In genomic region chr4:101692892-101693291, GRCm38 (mm10) we compare ENCODE assay signal across 10 mouse cellular contexts. TPM values are rescaled to one million over a fixed set of nuclear protein-coding genes. Genes with fewer than 3 reads are reported as not detected.
DNase-seq lines count a peak whose midpoint lies in the region; ATAC-seq lines count a peak whose summit lies in the region.
"Had no signal": no experiment of that assay in that cellular context is flagged by ENCODE, and none has a peak within 500 bp of the region (broad histone marks: within the 10 kb centered on the region; RNA-seq: fewer than 3 reads in every experiment).

No protein-coding gene starts in this region.

- no peak overlapping the region for H3K4me2 ChIP-seq in kidney, embryonic 14.5 days (replicated peaks; ENCODE audit: low read depth, low read length)
- H3K4me2 ChIP-seq: forebrain, embryonic 12.5 days had no signal

- H3K36me3 ChIP-seq in kidney, embryonic 14.5 days (ENCODE audit: control insufficient read depth, insufficient read depth, low read length): no peaks in the 10 kb centered on the region
- H3K36me3 ChIP-seq: forebrain, embryonic 12.5 days had no signal

- ATAC-seq in kidney, embryonic 14.5 days (ENCODE audit: low FRiP score, low TSS enrichment): no peak

- H3K4me1 ChIP-seq in kidney, embryonic 14.5 days (ENCODE audit: control insufficient read depth, insufficient read depth, low read length): no peaks in the 10 kb centered on the region
- H3K4me1 ChIP-seq: forebrain, embryonic 12.5 days had no signal

- peak; percentile 27 to 62 for DNase-seq in kidney, postnatal 25 days
- DNase-seq in gastrocnemius, postnatal 36 days: peak; percentile 26 to 28
- peak; percentile 14 to 61 for DNase-seq in layer of hippocampus, postnatal 14 days (ENCODE audit: low spot score in 2 of 2)
- peak; percentile 71 for DNase-seq in lung, postnatal 36 days
- DNase-seq in embryo, embryonic 10.5 days (ENCODE audit: low spot score): no peak
- no peak for DNase-seq in thymus, postnatal 10 days (ENCODE audit: low spot score in 2 of 2)
- DNase-seq: embryo, embryonic 11 days had no signal

- H3K9me3 ChIP-seq in kidney, embryonic 14.5 days (ENCODE audit: control insufficient read depth, low read length): no peaks in the 10 kb centered on the region
- H3K9me3 ChIP-seq: forebrain, embryonic 12.5 days had no signal

- 76% methylated on average over 4 of the region's 4 CpGs for WGBS in kidney, embryonic 14.5 days

- intact Hi-C loops in gastrocnemius, postnatal 36 days (cut with DNase I): no loop called here

- H3K27me3 ChIP-seq in kidney, embryonic 14.5 days (ENCODE audit: control insufficient read depth, insufficient read depth, low read length): no peaks in the 10 kb centered on the region
- H3K27me3 ChIP-seq: forebrain, embryonic 12.5 days had no signal

- no peak overlapping the region for H3K27ac ChIP-seq in kidney, embryonic 14.5 days (ENCODE audit: low read depth, low read length)
- H3K27ac ChIP-seq: forebrain, embryonic 12.5 days had no signal

- H3K9ac ChIP-seq in kidney, embryonic 14.5 days (ENCODE audit: low read depth, low read length): no peak overlapping the region
- H3K9ac ChIP-seq: forebrain, embryonic 12.5 days had no signal

- no peak overlapping the region for H3K4me3 ChIP-seq in kidney, embryonic 14.5 days (ENCODE audit: low read length)
- H3K4me3 ChIP-seq: forebrain, embryonic 12.5 days; myocyte had no signal

RNA-seq across cellular contexts. Expression of gene Lepr, which starts 24.3 kb away (rescaled TPM):
- 1.3 and 3.7 TPM in 2 replicates for polyA plus RNA-seq in kidney, embryonic 14.5 days (2014; fragmentation: Nextera tagmentation; extraction: Ambion mirVana)
- 1 to 10 TPM; 1.6 to 2.2 TPM for total RNA-seq in gastrocnemius, postnatal 36 days (2021)
- 1 to 10 TPM; 2.4 to 5.0 TPM for total RNA-seq in layer of hippocampus, postnatal 14 days (2021)

RNA-seq across cellular contexts. Expression of gene Leprot, which starts 45.4 kb away (rescaled TPM):
- 71.4 and 84.2 TPM in 2 replicates for polyA plus RNA-seq in kidney, embryonic 14.5 days (2014; fragmentation: Nextera tagmentation; extraction: Ambion mirVana)
- 1 to 10 TPM; 8.1 TPM for total RNA-seq in gastrocnemius, postnatal 36 days (2021)
- 10 to 100 TPM; 28.1 to 33.2 TPM for total RNA-seq in layer of hippocampus, postnatal 14 days (2021)

Comparison
In these comparisons a context has a peak if more than half of its experiments do, and no peak if none do; other contexts are left out.
1. DNase-seq: peak in kidney, postnatal 25 days (2 of 2), gastrocnemius, postnatal 36 days (2 of 2), layer of hippocampus, postnatal 14 days (2 of 2) and lung, postnatal 36 days (single experiment); none in embryo, embryonic 10.5 days (single experiment) and thymus, postnatal 10 days (0 of 2).